Mouse (Mus musculus) C2C12 (cell line): ENCODE data around the gene Zfp609.

Experiments used
- CEBPB ChIP-seq: IDR thresholded peaks from one replicate; pipeline ENCODE4 v1.6.1; 2011; ENCODE audit warnings: low read depth, mild to moderate bottlenecking, control low read depth, moderate library complexity
- CTCF ChIP-seq: IDR thresholded peaks from one replicate; pipeline ENCODE4 v1.5.1; 2011; ENCODE audit not compliant: control insufficient read depth, insufficient read depth, insufficient read length
- FOSL1 ChIP-seq: IDR thresholded peaks from one replicate; pipeline ENCODE4 v1.8.0; 2011; ENCODE audit warnings: mild to moderate bottlenecking, low read length; ENCODE audit not compliant: poor library complexity, insufficient read depth, severe bottlenecking
- MAX ChIP-seq: IDR thresholded peaks from one replicate; pipeline ENCODE4 v1.6.1; 2011; ENCODE audit warnings: mild to moderate bottlenecking, control low read depth
- MYOD1 ChIP-seq: IDR thresholded peaks from one replicate; pipeline ENCODE4 v1.6.1; 2011; ENCODE audit warnings: low read depth; ENCODE audit not compliant: control insufficient read depth, insufficient read length
- MYOG ChIP-seq: IDR thresholded peaks from one replicate; pipeline ENCODE4 v1.6.1; 2011; ENCODE audit not compliant: control insufficient read depth, insufficient read length; ENCODE audit errors: extremely low read depth
- USF1 ChIP-seq: IDR thresholded peaks from one replicate; pipeline ENCODE4 v1.6.1; 2011; ENCODE audit warnings: low read depth, mild to moderate bottlenecking, control low read depth, moderate library complexity

DNA sequence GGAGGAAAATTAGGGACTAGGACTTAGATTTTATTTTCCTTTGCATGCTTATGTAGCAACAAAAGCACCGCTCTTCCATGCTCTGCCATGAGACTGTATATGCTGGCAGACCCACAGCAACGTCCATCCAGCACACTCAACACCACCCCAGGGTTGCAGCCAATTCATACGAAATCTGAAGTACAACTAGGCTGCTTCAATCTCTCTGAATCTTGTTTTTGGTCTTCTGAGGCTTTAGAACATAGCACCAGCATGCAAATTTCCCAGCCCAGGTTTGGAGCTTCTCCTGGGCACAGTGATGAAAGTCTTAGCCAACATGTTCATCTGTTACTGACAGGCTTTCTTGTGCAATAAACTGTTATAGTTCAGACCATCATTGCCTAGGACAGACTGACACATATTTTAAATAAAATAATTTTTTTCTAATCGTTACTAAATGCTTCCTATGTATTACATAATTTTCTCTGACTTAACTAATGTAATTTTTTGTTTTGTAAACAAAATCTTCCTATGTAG, 39.5 kb downstream of the Zfp609 start:
- no peak for TF ChIP-seq MAX
- no peak for TF ChIP-seq CTCF
- no peak for TF ChIP-seq FOSL1
- no peak for TF ChIP-seq MYOG
- no peak for TF ChIP-seq MYOD1
- no peak for TF ChIP-seq USF1
- TF ChIP-seq CEBPB: no peak
